Mouse (Mus musculus) heart, embryonic 12.5 days (tissue): Measurements from ENCODE around the gene Map4k3. TPM values are rescaled to one million over a fixed set of nuclear protein-coding genes. Genes with fewer than 3 reads are reported as not detected.

Experiments used
- ATAC-seq: fragments of 200-750 bp; cut with Nextera tagmentation; 2 replicates; pipeline ENCODE4 v1.8.0; 2017; ENCODE audit warnings: moderate TSS enrichment, moderate library complexity; ENCODE audit not compliant: insufficient number of reproducible peaks, low FRiP score
- H3K27ac ChIP-seq: fragments of 300-500 bp; sonication (generic); 2 replicates; pipeline ENCODE4 v1.5.1; 2016; ENCODE audit warnings: mild to moderate bottlenecking, moderate library complexity; ENCODE audit not compliant: poor library complexity, severe bottlenecking
- H3K27me3 ChIP-seq: fragments of 300-500 bp; sonication (generic); replicated peaks from 2 replicates; pipeline ENCODE4 v1.6.1; 2016; ENCODE audit warnings: mild to moderate bottlenecking, moderate library complexity
- H3K36me3 ChIP-seq: fragments of 300-500 bp; sonication (generic); 2 replicates; pipeline ENCODE4 v1.6.1; 2016; ENCODE audit warnings: mild to moderate bottlenecking, moderate library complexity
- H3K4me1 ChIP-seq: fragments of 300-500 bp; sonication (generic); replicated peaks from 2 replicates; pipeline ENCODE4 v1.6.1; 2016; ENCODE audit warnings: mild to moderate bottlenecking
- H3K4me2 ChIP-seq: fragments of 300-500 bp; sonication (generic); 2 replicates; pipeline ENCODE4 v1.6.1; 2016; ENCODE audit warnings: mild to moderate bottlenecking, moderate library complexity
- H3K4me3 ChIP-seq: fragments of 300-500 bp; sonication (generic); 2 replicates; pipeline ENCODE4 v1.5.1; 2016; ENCODE audit warnings: mild to moderate bottlenecking
- H3K9ac ChIP-seq: fragments of 300-500 bp; sonication (generic); 2 replicates; pipeline ENCODE4 v1.6.1; 2016; ENCODE audit warnings: mild to moderate bottlenecking, moderate library complexity
- H3K9me3 ChIP-seq: fragments of 300-500 bp; sonication (generic); replicated peaks from 2 replicates; pipeline ENCODE4 v1.6.1; 2016; ENCODE audit warnings: mild to moderate bottlenecking, moderate library complexity
- WGBS: fragments of 180-500 bp; shearing (Covaris S2); methylation state at CpG from one replicate; pipeline ENCODE4 v1.1.7; 2016; 5-methylcytosine and 5-hydroxymethylcytosine counted together
- polyA plus RNA-seq: library from polyadenylated mRNA; unstranded; fragments of >200 nt; fragmentation: Nextera tagmentation; extraction: Ambion mirVana; gene quantifications from 2 replicates; pipeline ENCODE4 v1.2.1, GENCODE M21; 2016

Map4k3 gene
- polyA plus RNA-seq, 1 experiment from 2014 or later, result 25.8 TPM

- 0 out of 2 replicates have a peak, but pooled peaks cover 3% of the 10 kb centered on the region for H3K36me3 ChIP-seq
- no peaks in the 10 kb centered on the region for H3K27me3 ChIP-seq
- H3K9ac ChIP-seq, result no peak overlapping the region
- peaks cover 28% of the 10 kb centered on the region for H3K4me1 ChIP-seq
- no peak for ATAC-seq
- no peaks in the 10 kb centered on the region for H3K9me3 ChIP-seq
- no peak overlapping the region for H3K4me2 ChIP-seq
- H3K4me3 ChIP-seq, result no peak overlapping the region
- WGBS, result 46% methylated on average over 6 of the region's 6 CpGs
- 0 out of 2 replicates have a peak overlapping the region, but pooled peaks have one; percentile 22 for H3K27ac ChIP-seq
Measured at GRCm38 (mm10) chr17:80683821-80684576, 44.3 kb downstream of the Map4k3 start.

- Histone ChIP-seq H3K27me3 (no peaks in the 10 kb centered on the region), H3K9ac (no peak overlapping the region), H3K36me3 (0 out of 2 replicates have a peak, but pooled peaks cover 3% of the 10 kb centered on the region), H3K27ac (0 out of 2 replicates have a peak overlapping the region, but pooled peaks have one; percentile 19), H3K4me3 (no peak overlapping the region), H3K9me3 (no peaks in the 10 kb centered on the region), H3K4me1 (peaks cover 28% of the 10 kb centered on the region), H3K4me2 (no peak overlapping the region)
- WGBS, result 57% methylated on average over 5 of the region's 5 CpGs
- ATAC-seq, result no peak
Measured at GRCm38 (mm10) chr17:80683041-80683440, 45.2 kb downstream of the Map4k3 start.

- no peak overlapping the region for H3K9ac ChIP-seq
- peaks cover 7% of the 10 kb centered on the region; the same call in 1 of the 2 replicates for H3K36me3 ChIP-seq
- no peak for ATAC-seq
- no peak overlapping the region for H3K27ac ChIP-seq
- WGBS, result 77% methylated on average over 6 of the region's 6 CpGs
- H3K4me1 ChIP-seq, result peaks cover 12% of the 10 kb centered on the region
- H3K9me3 ChIP-seq, result no peaks in the 10 kb centered on the region
- no peak overlapping the region for H3K4me3 ChIP-seq
- H3K27me3 ChIP-seq, result no peaks in the 10 kb centered on the region
- H3K4me2 ChIP-seq, result no peak overlapping the region
Measured at GRCm38 (mm10) chr17:80678190-80678589, 50.1 kb downstream of the Map4k3 start.

GRCm38 (mm10) chr17:80676859-80677535 is 51.3 kb downstream of the Map4k3 start:
- no peak overlapping the region for H3K4me2 ChIP-seq
- H3K9me3 ChIP-seq, result no peaks in the 10 kb centered on the region
- WGBS, result 90% methylated on average over 11 of the region's 11 CpGs
- H3K36me3 ChIP-seq, result peaks cover 7% of the 10 kb centered on the region; the same call in 1 of the 2 replicates
- no peak overlapping the region for H3K27ac ChIP-seq
- no peaks in the 10 kb centered on the region for H3K27me3 ChIP-seq
- H3K4me3 ChIP-seq, result no peak overlapping the region
- no peak overlapping the region for H3K9ac ChIP-seq
- ATAC-seq, result no peak
- H3K4me1 ChIP-seq, result peaks cover under 1% of the 10 kb centered on the region; the same call in 1 of the 2 replicates

- WGBS, result 60% methylated on average over 2 of the region's 2 CpGs
- H3K9me3 ChIP-seq, result no peaks in the 10 kb centered on the region
- no peaks in the 10 kb centered on the region for H3K27me3 ChIP-seq
- no peak overlapping the region for H3K4me3 ChIP-seq
- peaks cover 7% of the 10 kb centered on the region; the same call in 1 of the 2 replicates for H3K36me3 ChIP-seq
- ATAC-seq, result no peak
- H3K27ac ChIP-seq, result no peak overlapping the region
- H3K4me2 ChIP-seq, result no peak overlapping the region
- no peak overlapping the region for H3K9ac ChIP-seq
- no peaks in the 10 kb centered on the region for H3K4me1 ChIP-seq
Measured at GRCm38 (mm10) chr17:80676211-80676610, 52.1 kb downstream of the Map4k3 start.

GRCm38 (mm10) chr17:80670395-80670794 is 57.9 kb downstream of the Map4k3 start:
- Histone ChIP-seq H3K4me3 (no peak overlapping the region), H3K27ac (no peak overlapping the region), H3K4me2 (no peak overlapping the region), H3K36me3 (no peaks in the 10 kb centered on the region), H3K9me3 (no peaks in the 10 kb centered on the region), H3K9ac (no peak overlapping the region), H3K4me1 (no peaks in the 10 kb centered on the region; the same call in 1 of the 2 replicates), H3K27me3 (no peaks in the 10 kb centered on the region)
- no peak for ATAC-seq
- WGBS, result 77% methylated on average over 1 of the region's 1 CpGs

GRCm38 (mm10) chr17:80663623-80664022 is 64.7 kb downstream of the Map4k3 start:
- no peaks in the 10 kb centered on the region for H3K9me3 ChIP-seq
- H3K36me3 ChIP-seq, result peaks cover 3% of the 10 kb centered on the region; the same call in 1 of the 2 replicates
- no peak overlapping the region for H3K9ac ChIP-seq
- WGBS, result 88% methylated on average over 4 of the region's 4 CpGs
- peaks cover 3% of the 10 kb centered on the region; the same call in 1 of the 2 replicates for H3K4me1 ChIP-seq
- H3K4me3 ChIP-seq, result no peak overlapping the region
- no peak overlapping the region for H3K4me2 ChIP-seq
- ATAC-seq, result no peak
- H3K27ac ChIP-seq, result no peak overlapping the region
- H3K27me3 ChIP-seq, result no peaks in the 10 kb centered on the region

- Histone ChIP-seq H3K9me3 (no peaks in the 10 kb centered on the region), H3K27ac (no peak overlapping the region), H3K9ac (no peak overlapping the region), H3K27me3 (no peaks in the 10 kb centered on the region), H3K4me2 (no peak overlapping the region), H3K36me3 (peaks cover 3% of the 10 kb centered on the region; the same call in 1 of the 2 replicates), H3K4me3 (no peak overlapping the region), H3K4me1 (peaks cover 3% of the 10 kb centered on the region; the same call in 1 of the 2 replicates)
- no peak for ATAC-seq
- WGBS, result 67% methylated on average over 7 of the region's 7 CpGs
Measured at GRCm38 (mm10) chr17:80662836-80663620, 65.3 kb downstream of the Map4k3 start.

GRCm38 (mm10) chr17:80661896-80662295 is 66.4 kb downstream of the Map4k3 start:
- WGBS, result 83% methylated on average over 3 of the region's 3 CpGs

GRCm38 (mm10) chr17:80660707-80661380 is 67.4 kb downstream of the Map4k3 start:
- H3K4me1 ChIP-seq, result peaks cover 3% of the 10 kb centered on the region; the same call in 1 of the 2 replicates
- no peaks in the 10 kb centered on the region for H3K9me3 ChIP-seq
- no peak for ATAC-seq
- H3K9ac ChIP-seq, result no peak overlapping the region
- no peak overlapping the region for H3K4me3 ChIP-seq
- H3K27me3 ChIP-seq, result no peaks in the 10 kb centered on the region
- H3K27ac ChIP-seq, result no peak overlapping the region
- H3K36me3 ChIP-seq, result peaks cover 3% of the 10 kb centered on the region; the same call in 1 of the 2 replicates
- H3K4me2 ChIP-seq, result no peak overlapping the region
- WGBS, result 86% methylated on average over 15 of the region's 15 CpGs

More at GRCm38 (mm10) chr17:80661896-80662295, 66.4 kb downstream of the Map4k3 start:
- no peak for ATAC-seq
- Histone ChIP-seq H3K4me1 (peaks cover 3% of the 10 kb centered on the region; the same call in 1 of the 2 replicates), H3K27ac (no peak overlapping the region), H3K4me3 (no peak overlapping the region), H3K9me3 (no peaks in the 10 kb centered on the region), H3K36me3 (peaks cover 3% of the 10 kb centered on the region; the same call in 1 of the 2 replicates), H3K9ac (no peak overlapping the region), H3K4me2 (no peak overlapping the region), H3K27me3 (no peaks in the 10 kb centered on the region)
